ENCODE assay signal across 11 mouse cellular contexts in genomic region chr2:157430667-157431429, GRCm38 (mm10). TPM values are rescaled to one million over a fixed set of nuclear protein-coding genes. Genes with fewer than 3 reads are reported as not detected.
DNase-seq lines count a peak whose midpoint lies in the region; ATAC-seq and TF ChIP-seq lines count a peak whose summit lies in the region.
"Had no signal": no experiment of that assay in that cellular context is flagged by ENCODE, and none has a peak within 500 bp of the region (broad histone marks: within the 10 kb centered on the region; RNA-seq: fewer than 3 reads in every experiment).

No protein-coding gene starts in this region.

- 69% methylated on average over 4 of the region's 4 CpGs for WGBS in hindbrain, postnatal 0 days
- 75% methylated on average over 4 of the region's 4 CpGs for WGBS in limb, embryonic 13.5 days

- H3K36me3 ChIP-seq in megakaryocyte, embryonic 14.5 days (replicated peaks; ENCODE audit: low read length) = peaks cover 91% of the 10 kb centered on the region
- no peaks in the 10 kb centered on the region; the same call in 1 of the 2 replicates for H3K36me3 ChIP-seq in hindbrain, postnatal 0 days (ENCODE audit: insufficient read depth, low read length)
- H3K36me3 ChIP-seq in limb, embryonic 13.5 days = peaks cover 58% of the 10 kb centered on the region

- H3K9ac ChIP-seq in hindbrain, postnatal 0 days (replicated peaks; ENCODE audit: low read length) = no peak overlapping the region
- H3K9ac ChIP-seq in limb, embryonic 13.5 days = peak overlapping the region; percentile 43; the same call in 1 of the 2 replicates

- peak overlapping the region; percentile 79 for H3K27ac ChIP-seq in hindbrain, postnatal 0 days
- H3K27ac ChIP-seq in limb, embryonic 13.5 days = peak overlapping the region; percentile 90; the same call in 1 of the 2 replicates

- peak; percentile 46 to 56 for DNase-seq in frontal cortex, adult 2 months (ENCODE audit: extremely low spot score in 1 of 2, low spot score in 1 of 2)
- no peak for DNase-seq in frontal cortex, postnatal 25 days (ENCODE audit: low spot score in 2 of 2)
- DNase-seq in hindbrain, postnatal 0 days (ENCODE audit: low spot score) = no peak
- DNase-seq in adrenal gland, postnatal 4 days (ENCODE audit: low spot score in 2 of 2) = no peak
- no peak for DNase-seq in cerebellum, adult 18-20 months
- DNase-seq: adrenal gland, postnatal 14 days; cerebellum, adult 2 months had no signal

- 0 out of 2 replicates have a peak, but pooled peaks have one; percentile 17 for TF ChIP-seq CTCF in hindbrain, postnatal 0 days (IDR thresholded peaks at IDR 0.05; ENCODE audit: low read depth)

- ATAC-seq in megakaryocyte, adult 5-6 weeks (ENCODE audit: poor library complexity, severe bottlenecking) = no peak
- no peak for ATAC-seq in hindbrain, postnatal 0 days
- no peak for ATAC-seq in limb, embryonic 13.5 days (ENCODE audit: low FRiP score, low read depth)

- H3K4me2 ChIP-seq in hindbrain, postnatal 0 days (ENCODE audit: low read depth, low read length) = no peak overlapping the region
- H3K4me2 ChIP-seq in limb, embryonic 13.5 days (replicated peaks) = no peak overlapping the region
- H3K4me2 ChIP-seq: liver, embryonic 11.5 days had no signal

- H3K4me3 ChIP-seq in megakaryocyte, embryonic 14.5 days (replicated peaks) = peak overlapping the region; percentile 80
- no peak overlapping the region for H3K4me3 ChIP-seq in hindbrain, postnatal 0 days (ENCODE audit: low read length)
- no peak overlapping the region for H3K4me3 ChIP-seq in limb, embryonic 13.5 days

- peaks cover 100% of the 10 kb centered on the region for H3K4me1 ChIP-seq in megakaryocyte, embryonic 14.5 days
- H3K4me1 ChIP-seq in hindbrain, postnatal 0 days (ENCODE audit: insufficient read depth, low read length) = peaks cover 47% of the 10 kb centered on the region
- H3K4me1 ChIP-seq in limb, embryonic 13.5 days = peaks cover 100% of the 10 kb centered on the region

- no peaks in the 10 kb centered on the region for H3K9me3 ChIP-seq in megakaryocyte, embryonic 14.5 days
- H3K9me3 ChIP-seq in hindbrain, postnatal 0 days (ENCODE audit: low read length) = no peaks in the 10 kb centered on the region
- H3K9me3 ChIP-seq in limb, embryonic 13.5 days = no peaks in the 10 kb centered on the region

- H3K27me3 ChIP-seq in megakaryocyte, embryonic 14.5 days (replicated peaks) = peaks cover 19% of the 10 kb centered on the region
- no peaks in the 10 kb centered on the region for H3K27me3 ChIP-seq in hindbrain, postnatal 0 days (ENCODE audit: insufficient read depth, low read length)
- H3K27me3 ChIP-seq in limb, embryonic 13.5 days = no peaks in the 10 kb centered on the region

RNA-seq across cellular contexts. Expression of gene Src, which starts 12.6 kb away (rescaled TPM):
- 82.0 and 91.2 TPM in 2 replicates for polyA plus RNA-seq in frontal cortex, adult 2 months (2012; rRNA removed)
- 186 and 225 TPM in 2 replicates for polyA plus RNA-seq in megakaryocyte, embryonic 14.5 days (2012; ENCODE audit: insufficient read depth, low replicate concordance)
- total RNA-seq in megakaryocyte, adult 5-6 weeks (2015) = 0.11 TPM in 1 of 2 replicates, not detected in the other
- total RNA-seq in megakaryocyte, adult 5-6 weeks (2017) = 0.26 TPM in 1 of 2 replicates, not detected in the other
- 133 and 134 TPM in 2 replicates for total RNA-seq in hindbrain, postnatal 0 days (2014; rRNA removed)
- 23.2 and 25.4 TPM in 2 replicates for polyA plus RNA-seq in hindbrain, postnatal 0 days (2015; fragmentation: Nextera tagmentation; extraction: Ambion mirVana)
- 20.8 and 22.4 TPM in 2 replicates for polyA plus RNA-seq in limb, embryonic 13.5 days (2015; fragmentation: Nextera tagmentation; extraction: Ambion mirVana)
- 10 to 100 TPM; 34.0 to 36.7 TPM for total RNA-seq in adrenal gland, postnatal 4 days (2021)

Comparison
In these comparisons a context has a peak if more than half of its experiments do, and no peak if none do; other contexts are left out.
1. DNase-seq: peak in frontal cortex, adult 2 months (2 of 2); none in frontal cortex, postnatal 25 days (0 of 2), hindbrain, postnatal 0 days (single experiment), adrenal gland, postnatal 4 days (0 of 2) and cerebellum, adult 18-20 months (0 of 2).